7 mouse cellular contexts compared by ENCODE assay signal in the genomic region with DNA sequence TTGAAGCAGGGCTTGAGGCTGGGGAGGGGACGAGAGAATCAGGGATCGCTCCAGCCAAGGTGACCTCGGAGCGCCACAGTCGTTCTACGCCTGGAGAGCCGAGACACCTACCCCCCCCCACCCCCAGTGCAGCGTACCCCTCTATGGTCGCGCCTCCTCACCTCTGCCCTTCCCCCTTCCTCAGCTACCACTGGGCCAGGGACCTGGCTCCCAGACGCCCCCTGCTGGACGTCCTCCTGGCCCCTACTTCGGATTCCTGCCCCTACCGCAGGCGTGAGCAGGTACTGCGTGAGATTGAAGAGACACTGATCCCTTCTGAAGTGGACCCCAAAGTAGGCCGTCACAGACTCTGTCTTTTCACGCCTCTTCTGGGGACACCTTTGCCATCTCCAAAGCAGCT. TPM values are rescaled to one million over a fixed set of nuclear protein-coding genes. Genes with fewer than 3 reads are reported as not detected.
A peak's percentile ranks its signal among the peaks of the same experiment; 100 is the strongest.
DNase-seq lines count a peak whose midpoint lies in the region; ATAC-seq and TF ChIP-seq lines count a peak whose summit lies in the region.

No protein-coding gene starts in this region.

- peaks cover 88% of the 10 kb centered on the region for H3K27me3 ChIP-seq in limb, embryonic 13.5 days
- H3K27me3 ChIP-seq in midbrain, embryonic 15.5 days (replicated peaks) = no peaks in the 10 kb centered on the region

- no peaks in the 10 kb centered on the region for H3K9me3 ChIP-seq in limb, embryonic 13.5 days
- H3K9me3 ChIP-seq in midbrain, embryonic 15.5 days = no peaks in the 10 kb centered on the region

- H3K4me1 ChIP-seq in cortical plate, adult 2 months (ENCODE audit: control insufficient read depth, insufficient read depth, low read length) = no peaks in the 10 kb centered on the region; the same call in 1 of the 2 replicates
- peaks cover 60% of the 10 kb centered on the region for H3K4me1 ChIP-seq in limb, embryonic 13.5 days
- H3K4me1 ChIP-seq in midbrain, embryonic 15.5 days = peaks cover 60% of the 10 kb centered on the region

- TF ChIP-seq POLR2A in cortical plate, adult 2 months (IDR thresholded peaks at IDR 0.05; ENCODE audit: extremely low read depth, insufficient read depth, low read length) = no peak

- H3K4me2 ChIP-seq in limb, embryonic 13.5 days (replicated peaks) = peak overlapping the region; percentile 97
- H3K4me2 ChIP-seq in midbrain, embryonic 15.5 days = peak overlapping the region; percentile 85

- H3K27ac ChIP-seq in cortical plate, adult 2 months (ENCODE audit: insufficient read depth, low read length) = no peak overlapping the region
- H3K27ac ChIP-seq in limb, embryonic 13.5 days = no peak overlapping the region
- peak overlapping the region; percentile 96 for H3K27ac ChIP-seq in midbrain, embryonic 15.5 days

- H3K4me3 ChIP-seq in cortical plate, adult 2 months (ENCODE audit: insufficient read depth, low read length) = peak overlapping the region; percentile 94
- H3K4me3 ChIP-seq in limb, embryonic 13.5 days = peak overlapping the region; percentile 69
- peak overlapping the region; percentile 77 for H3K4me3 ChIP-seq in midbrain, embryonic 15.5 days

- peak; percentile 76 for TF ChIP-seq CTCF in cortical plate, adult 2 months (IDR thresholded peaks at IDR 0.05; ENCODE audit: extremely low read depth, insufficient read depth, low read length)

- peak; percentile 78 for ATAC-seq in limb, embryonic 13.5 days (ENCODE audit: low FRiP score, low read depth)
- ATAC-seq in midbrain, embryonic 15.5 days (replicated peaks) = peak; percentile 57

- WGBS in limb, embryonic 13.5 days = 0% methylated on average over 18 of the region's 18 CpGs
- 2% methylated on average over 18 of the region's 18 CpGs for WGBS in midbrain, embryonic 15.5 days

- peak; percentile 89 for DNase-seq in adrenal gland, postnatal 10 days
- DNase-seq in heart, adult 11 months = peak; percentile 95
- DNase-seq in kidney, adult 11 months = peak; percentile 79
- DNase-seq in spleen, postnatal 36 days (ENCODE audit: low spot score in 2 of 2) = peak; percentile 40 to 48

- H3K36me3 ChIP-seq in limb, embryonic 13.5 days = no peaks in the 10 kb centered on the region
- no peaks in the 10 kb centered on the region for H3K36me3 ChIP-seq in midbrain, embryonic 15.5 days (replicated peaks)

- H3K9ac ChIP-seq in limb, embryonic 13.5 days = 0 out of 2 replicates have a peak overlapping the region, but pooled peaks have one; percentile 69
- peak overlapping the region; percentile 96 for H3K9ac ChIP-seq in midbrain, embryonic 15.5 days

RNA-seq across cellular contexts. Expression of gene Srcin1, which starts 0.3 kb away (rescaled TPM):
- total RNA-seq in adrenal gland, postnatal 10 days (2021) = 10 to 100 TPM in 1 of 2 experiments, 1 to 10 TPM in 1; 7.1 to 10.1 TPM
- 141 and 146 TPM in 2 replicates for polyA plus RNA-seq in cortical plate, adult 2 months (2012; rRNA removed)
- 0.32 and 0.48 TPM in 2 replicates for polyA plus RNA-seq in limb, embryonic 13.5 days (2015; fragmentation: Nextera tagmentation; extraction: Ambion mirVana)
- polyA plus RNA-seq in midbrain, embryonic 15.5 days (2015; fragmentation: Nextera tagmentation; extraction: Ambion mirVana) = 13.2 and 13.9 TPM in 2 replicates

RNA-seq across cellular contexts. Expression of gene Epop, which starts 53.9 kb away (rescaled TPM):
- total RNA-seq in adrenal gland, postnatal 10 days (2021) = 1 to 10 TPM; 3.5 to 5.1 TPM
- 89.5 and 95.2 TPM in 2 replicates for polyA plus RNA-seq in cortical plate, adult 2 months (2012; rRNA removed)
- polyA plus RNA-seq in limb, embryonic 13.5 days (2015; fragmentation: Nextera tagmentation; extraction: Ambion mirVana) = 3.5 and 4.6 TPM in 2 replicates
- 1.9 and 2.5 TPM in 2 replicates for polyA plus RNA-seq in midbrain, embryonic 15.5 days (2015; fragmentation: Nextera tagmentation; extraction: Ambion mirVana)

Comparison
In these comparisons a context has a peak if more than half of its experiments do, and no peak if none do; other contexts are left out.
1. DNase-seq: peak in every context shown above with its lines; median percentile 95 in heart, adult 11 months; 89 in adrenal gland, postnatal 10 days; 79 in kidney, adult 11 months; 44 in spleen, postnatal 36 days.
2. RNA of gene Epop, which starts 53.9 kb away (polyA plus RNA-seq): 89.5 to 95.2 TPM in cortical plate, adult 2 months; 3.5 to 4.6 TPM in limb, embryonic 13.5 days and 1.9 to 2.5 TPM in midbrain, embryonic 15.5 days; every median in the first group is over 10 times any median in the second.
3. Peak in every context shown above with its lines, with median percentiles within 50 percentile points of each other: H3K4me3 ChIP-seq.